Mouse (Mus musculus) neural tube, embryonic 14.5 days (tissue): ENCODE data around the gene Vav1. TPM values are rescaled to one million over a fixed set of nuclear protein-coding genes. Genes with fewer than 3 reads are reported as not detected.

Experiments
- ATAC-seq: fragments of 200-750 bp; cut with Nextera tagmentation; 2 replicates; pipeline ENCODE4 v1.8.0; 2017; ENCODE audit warnings: low read depth, mild to moderate bottlenecking, moderate TSS enrichment, moderate library complexity
- H3K27ac ChIP-seq: fragments of 300-500 bp; sonication (generic); 2 replicates; pipeline ENCODE4 v1.5.1; 2014; ENCODE audit warnings: low read depth, mild to moderate bottlenecking, control low read depth, low read length, moderate library complexity, mixed read lengths
- H3K27me3 ChIP-seq: fragments of 300-500 bp; sonication (generic); 2 replicates; pipeline ENCODE4 v1.6.1; 2014; ENCODE audit warnings: low read length; ENCODE audit not compliant: control insufficient read depth, insufficient read depth
- H3K36me3 ChIP-seq: fragments of 300-500 bp; sonication (generic); 2 replicates; pipeline ENCODE4 v1.6.1; 2014; ENCODE audit warnings: low read length, mixed read lengths; ENCODE audit not compliant: control insufficient read depth, insufficient read depth
- H3K4me1 ChIP-seq: fragments of 300-500 bp; sonication (generic); 2 replicates; pipeline ENCODE4 v1.6.1; 2014; ENCODE audit warnings: low read length; ENCODE audit not compliant: control insufficient read depth, insufficient read depth
- H3K4me2 ChIP-seq: fragments of 300-500 bp; sonication (generic); 2 replicates; pipeline ENCODE4 v1.6.1; 2014; ENCODE audit warnings: mild to moderate bottlenecking, low read depth, low read length, control low read depth
- H3K4me3 ChIP-seq: fragments of 300-500 bp; sonication (generic); 2 replicates; pipeline ENCODE4 v1.5.1; 2014; ENCODE audit warnings: low read depth, low read length, control low read depth, mixed read lengths
- H3K9ac ChIP-seq: fragments of 300-500 bp; sonication (generic); replicated peaks from 2 replicates; pipeline ENCODE4 v1.6.1; 2014; ENCODE audit warnings: low read depth, mild to moderate bottlenecking, control low read depth, low read length, mixed read lengths
- H3K9me3 ChIP-seq: fragments of 300-500 bp; sonication (generic); 2 replicates; pipeline ENCODE4 v1.6.1; 2016; ENCODE audit warnings: low read length; ENCODE audit not compliant: control insufficient read depth
- WGBS: fragments of 180-500 bp; shearing (Covaris S2); extraction: QIAGEN DNeasy Blood & Tissue Kit; methylation state at CpG from one replicate; pipeline ENCODE4 v1.1.7; 2014; 5-methylcytosine and 5-hydroxymethylcytosine counted together
- polyA plus RNA-seq: library from polyadenylated mRNA; unstranded; fragments of >200 nt; fragmentation: Nextera tagmentation; extraction: Ambion mirVana; gene quantifications from 2 replicates; pipeline ENCODE4 v1.2.1, GENCODE M21; 2014

Vav1 gene
- polyA plus RNA-seq, 1 experiment from 2014 or later: 1.1 TPM

- 91% methylated on average over 9 of the region's 9 CpGs for WGBS
- no peaks in the 10 kb centered on the region for H3K27me3 ChIP-seq
These were observed 18.5 kb upstream of the Vav1 start for GRCm38 (mm10) chr17:57260351-57260750.

DNA sequence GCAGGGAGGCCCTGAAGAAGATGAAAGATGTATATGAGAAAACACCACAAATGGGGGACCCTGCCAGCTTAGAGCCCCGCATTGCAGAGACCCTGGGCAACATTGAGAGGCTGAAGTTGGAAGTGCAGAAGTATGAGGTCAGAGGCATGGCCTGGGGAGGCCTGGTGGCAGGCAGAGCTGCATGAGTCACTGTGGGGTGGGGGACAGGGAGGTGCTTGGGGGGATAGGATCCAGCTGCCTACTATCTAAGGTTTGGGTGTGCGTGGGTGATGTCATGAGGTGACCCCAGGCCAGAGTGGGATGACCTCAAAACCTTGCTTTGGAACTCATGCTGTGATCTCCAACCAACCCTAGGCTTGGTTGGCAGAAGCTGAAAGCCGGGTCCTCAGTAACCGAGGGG, 17.6 kb upstream of the Vav1 start:
- Histone ChIP-seq H3K4me2 (no peak overlapping the region), H3K9me3 (no peaks in the 10 kb centered on the region), H3K4me3 (no peak overlapping the region), H3K4me1 (no peaks in the 10 kb centered on the region), H3K36me3 (no peaks in the 10 kb centered on the region), H3K27me3 (no peaks in the 10 kb centered on the region), H3K27ac (no peak overlapping the region), H3K9ac (no peak overlapping the region)
- ATAC-seq: no peak
- 92% methylated on average over 4 of the region's 4 CpGs for WGBS

More at GRCm38 (mm10) chr17:57260351-57260750, 18.5 kb upstream of the Vav1 start:
- ATAC-seq: no peak
- Histone ChIP-seq H3K27ac (no peak overlapping the region), H3K4me2 (no peak overlapping the region), H3K4me3 (no peak overlapping the region), H3K36me3 (no peaks in the 10 kb centered on the region), H3K9ac (no peak overlapping the region), H3K4me1 (no peaks in the 10 kb centered on the region), H3K9me3 (no peaks in the 10 kb centered on the region)

- Histone ChIP-seq H3K9ac (no peak overlapping the region), H3K27ac (no peak overlapping the region), H3K4me3 (no peak overlapping the region), H3K4me2 (no peak overlapping the region), H3K9me3 (no peaks in the 10 kb centered on the region), H3K4me1 (no peaks in the 10 kb centered on the region), H3K36me3 (no peaks in the 10 kb centered on the region), H3K27me3 (no peaks in the 10 kb centered on the region)
- no peak for ATAC-seq
- 50% methylated on average over 1 of the region's 1 CpGs for WGBS
These were observed 17.1 kb upstream of the Vav1 start for GRCm38 (mm10) chr17:57261796-57262195.

GRCm38 (mm10) chr17:57262901-57263550, 15.9 kb upstream of the Vav1 start:
- no peak overlapping the region for H3K27ac ChIP-seq
- H3K4me2 ChIP-seq: no peak overlapping the region
- H3K9me3 ChIP-seq: no peaks in the 10 kb centered on the region
- ATAC-seq: no peak
- H3K4me3 ChIP-seq: no peak overlapping the region
- no peaks in the 10 kb centered on the region for H3K36me3 ChIP-seq
- 95% methylated on average over 17 of the region's 17 CpGs for WGBS
- H3K9ac ChIP-seq: no peak overlapping the region
- H3K27me3 ChIP-seq: no peaks in the 10 kb centered on the region
- H3K4me1 ChIP-seq: no peaks in the 10 kb centered on the region

DNA sequence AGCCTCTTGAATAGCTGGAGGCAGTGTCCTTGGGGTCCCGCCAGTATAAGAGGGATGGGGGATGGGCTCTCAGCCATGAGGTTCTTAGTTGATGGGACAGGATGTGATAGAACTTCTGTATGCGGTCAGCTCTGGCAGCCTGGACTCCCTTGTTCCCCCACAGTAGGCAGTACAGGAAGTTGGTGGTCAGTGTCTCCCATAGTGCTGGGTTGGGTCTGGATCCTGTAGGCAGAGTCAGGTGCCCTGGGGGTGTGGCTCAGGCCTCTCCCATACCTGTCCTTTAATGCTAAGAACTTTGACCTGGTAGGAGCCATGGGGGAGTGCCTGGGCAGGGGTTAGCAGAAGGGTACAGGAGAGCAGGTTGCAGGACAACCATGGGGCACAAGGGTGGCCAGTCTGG, 14.7 kb upstream of the Vav1 start:
- Histone ChIP-seq H3K9ac (no peak overlapping the region), H3K9me3 (no peaks in the 10 kb centered on the region), H3K27ac (no peak overlapping the region), H3K27me3 (no peaks in the 10 kb centered on the region), H3K4me3 (no peak overlapping the region), H3K4me1 (no peaks in the 10 kb centered on the region), H3K36me3 (no peaks in the 10 kb centered on the region), H3K4me2 (no peak overlapping the region)
- 91% methylated on average over 2 of the region's 2 CpGs for WGBS
- ATAC-seq: no peak

DNA sequence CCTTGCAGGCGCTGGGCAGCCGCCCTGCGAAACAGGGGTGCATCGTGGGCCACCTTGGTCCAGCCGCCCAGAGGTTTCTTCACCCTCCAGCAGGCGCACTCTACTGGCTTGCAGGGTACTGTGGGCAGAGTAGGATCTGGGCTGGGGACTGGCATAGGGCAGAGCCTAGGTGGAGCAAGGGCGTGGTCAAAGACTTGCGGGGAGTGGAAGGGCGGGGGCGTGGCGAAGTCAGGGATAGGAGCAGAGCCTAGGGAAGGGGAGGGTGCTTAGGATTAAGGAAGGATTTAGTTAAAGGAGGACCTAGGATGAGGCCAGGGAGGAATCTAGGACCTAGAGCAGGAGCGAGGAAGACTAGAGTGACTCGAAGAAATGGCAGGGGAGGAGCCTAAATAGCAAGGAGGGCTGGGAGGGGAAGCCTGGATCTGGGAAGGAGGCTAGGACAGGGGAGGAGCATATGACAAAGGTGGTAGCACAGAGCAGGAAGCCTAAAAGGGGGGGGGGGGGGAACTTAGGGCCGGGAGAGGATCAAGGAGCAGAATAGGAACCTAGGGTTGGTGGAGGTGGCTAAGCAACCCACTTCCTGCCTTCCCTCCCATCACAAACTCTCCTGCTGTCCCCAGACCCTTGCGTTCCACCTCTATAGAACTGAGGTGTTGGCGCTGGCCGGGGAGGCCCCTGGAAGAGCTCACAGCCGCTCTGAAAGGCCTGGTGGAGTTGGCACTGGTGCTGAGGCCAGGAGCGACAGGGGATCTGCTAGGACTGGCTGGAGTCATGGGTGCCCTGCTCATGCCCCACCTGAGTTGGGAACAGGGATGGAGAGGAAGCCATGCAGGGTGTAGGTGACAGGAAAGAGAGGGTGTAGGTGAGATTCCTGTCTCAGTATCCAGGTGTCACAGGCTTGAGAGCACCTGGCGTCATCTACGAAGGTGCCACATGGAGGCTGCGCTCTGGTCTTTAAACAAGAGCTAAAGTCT, 13.6 kb upstream of the Vav1 start:
- H3K9me3 ChIP-seq: no peaks in the 10 kb centered on the region
- peak; percentile 56; the same call in 1 of the 2 replicates for ATAC-seq
- 31% methylated on average over 21 of the region's 22 CpGs for WGBS
- no peak overlapping the region for H3K4me2 ChIP-seq
- H3K9ac ChIP-seq: no peak overlapping the region
- H3K36me3 ChIP-seq: no peaks in the 10 kb centered on the region
- H3K27ac ChIP-seq: no peak overlapping the region
- no peak overlapping the region for H3K4me3 ChIP-seq
- H3K27me3 ChIP-seq: no peaks in the 10 kb centered on the region
- no peaks in the 10 kb centered on the region for H3K4me1 ChIP-seq

GRCm38 (mm10) chr17:57267556-57268126, 11.3 kb upstream of the Vav1 start:
- Histone ChIP-seq H3K4me2 (no peak overlapping the region), H3K9ac (no peak overlapping the region), H3K4me1 (no peaks in the 10 kb centered on the region), H3K36me3 (no peaks in the 10 kb centered on the region), H3K27ac (no peak overlapping the region), H3K9me3 (no peaks in the 10 kb centered on the region), H3K4me3 (no peak overlapping the region), H3K27me3 (no peaks in the 10 kb centered on the region)
- ATAC-seq: no peak
- 91% methylated on average over 6 of the region's 6 CpGs for WGBS

DNA sequence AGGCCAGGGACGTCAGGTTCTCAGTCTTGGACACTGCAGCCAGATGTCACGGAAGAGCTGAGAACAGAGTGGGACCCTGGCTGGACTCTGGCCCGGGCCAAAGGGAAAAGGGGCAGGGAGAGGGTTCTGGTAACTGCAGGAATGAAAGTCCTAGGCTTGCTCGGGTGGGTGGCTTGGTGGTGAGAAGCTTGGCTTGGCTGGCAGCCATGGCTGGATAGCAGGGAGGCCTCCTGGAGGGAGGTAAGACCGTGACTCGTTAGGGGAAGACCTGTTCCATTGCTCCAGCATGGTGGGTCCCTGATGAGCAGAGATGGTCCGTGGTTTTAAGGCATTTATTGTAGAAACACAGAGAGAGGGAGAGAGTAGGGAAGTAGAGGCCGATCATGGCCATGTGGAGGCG, 7.6 kb upstream of the Vav1 start:
- Histone ChIP-seq H3K9me3 (no peaks in the 10 kb centered on the region), H3K4me2 (no peak overlapping the region), H3K9ac (no peak overlapping the region), H3K27ac (no peak overlapping the region), H3K36me3 (no peaks in the 10 kb centered on the region), H3K4me3 (no peak overlapping the region), H3K27me3 (peaks cover 19% of the 10 kb centered on the region), H3K4me1 (peaks cover 11% of the 10 kb centered on the region; the same call in 1 of the 2 replicates)
- ATAC-seq: no peak
- WGBS: 69% methylated on average over 9 of the region's 9 CpGs

GRCm38 (mm10) chr17:57273846-57274245, 5.1 kb upstream of the Vav1 start:
- no peak overlapping the region for H3K4me3 ChIP-seq
- 41% methylated on average over 7 of the region's 7 CpGs for WGBS
- H3K27me3 ChIP-seq: peaks cover 19% of the 10 kb centered on the region
- H3K4me2 ChIP-seq: no peak overlapping the region
- peaks cover 11% of the 10 kb centered on the region; the same call in 1 of the 2 replicates for H3K4me1 ChIP-seq
- no peak for ATAC-seq
- H3K27ac ChIP-seq: no peak overlapping the region
- no peaks in the 10 kb centered on the region for H3K9me3 ChIP-seq
- no peaks in the 10 kb centered on the region for H3K36me3 ChIP-seq
- H3K9ac ChIP-seq: no peak overlapping the region
